Mouse (Mus musculus) layer of hippocampus, adult 8-10 months (tissue): ENCODE measurements at regions not wholly inside any gene's neighbourhood (a gene's known extent, or its start where the extent isn't known, plus 50 kb on each side); places are given as distances from the start of the nearest gene placed in this dataset.

Source experiments
- DNase-seq, 2 experiments: peaks; one replicate each; pipeline ENCODE4 v3.0.0; 2022; ENCODE audit warnings: low spot score in 2 of 2

- DNase-seq: no peak
Measured at GRCm38 (mm10) chr1:45575131-45575530, 72.0 kb upstream of the Col5a2 start.

DNA sequence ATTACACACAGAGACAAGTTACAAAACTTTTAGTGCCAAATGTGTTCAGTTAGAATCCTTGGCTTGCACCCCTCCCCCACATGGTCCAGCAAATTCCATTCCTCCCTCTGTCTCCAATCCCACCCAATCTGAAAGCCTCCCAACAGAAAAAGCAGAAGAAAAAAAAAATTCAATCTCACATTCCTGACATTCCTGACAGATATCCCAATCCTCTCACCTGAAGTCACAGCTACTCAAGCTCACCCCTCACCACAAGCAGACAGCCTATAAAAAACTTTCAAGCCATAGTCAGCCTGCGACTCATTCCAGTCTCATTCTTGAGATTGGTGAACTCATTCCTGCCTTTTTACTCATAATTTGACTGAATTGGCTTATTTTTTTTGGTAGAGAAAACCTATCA is 77.4 kb upstream of the Col5a2 start:
- no peak for DNase-seq

DNA sequence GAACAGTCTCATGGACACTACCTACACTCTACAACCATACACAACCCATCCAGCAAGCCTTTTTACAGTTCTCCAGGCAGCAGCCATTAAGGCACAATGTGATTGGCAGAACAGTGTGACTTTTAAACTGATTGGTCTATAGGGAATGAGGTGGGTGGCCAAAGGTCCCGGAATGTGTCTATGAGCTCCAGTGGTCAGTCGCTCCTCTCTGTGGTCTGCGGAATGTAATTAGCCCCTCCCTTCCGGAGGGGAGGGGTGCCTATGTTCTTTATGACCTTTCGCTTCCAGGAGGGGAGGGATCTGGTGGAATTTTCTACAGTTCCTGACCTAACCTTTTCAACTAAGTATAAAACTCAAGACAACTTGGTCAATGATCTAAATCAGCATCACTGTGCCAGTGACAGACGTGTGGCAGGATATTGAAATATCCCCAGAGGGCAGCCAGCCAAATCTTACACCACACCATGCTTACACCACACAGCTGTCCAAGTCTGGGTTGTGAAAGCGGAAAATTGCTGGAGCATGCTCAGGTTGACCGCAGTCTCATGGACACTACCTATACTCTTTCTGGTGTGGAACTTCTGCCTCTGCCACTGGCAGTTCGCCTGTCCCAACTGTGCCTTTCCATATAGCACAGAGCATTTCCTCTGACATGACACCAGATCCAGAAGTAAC is 84.4 kb upstream of the Col5a2 start:
- no peak for DNase-seq

DNA sequence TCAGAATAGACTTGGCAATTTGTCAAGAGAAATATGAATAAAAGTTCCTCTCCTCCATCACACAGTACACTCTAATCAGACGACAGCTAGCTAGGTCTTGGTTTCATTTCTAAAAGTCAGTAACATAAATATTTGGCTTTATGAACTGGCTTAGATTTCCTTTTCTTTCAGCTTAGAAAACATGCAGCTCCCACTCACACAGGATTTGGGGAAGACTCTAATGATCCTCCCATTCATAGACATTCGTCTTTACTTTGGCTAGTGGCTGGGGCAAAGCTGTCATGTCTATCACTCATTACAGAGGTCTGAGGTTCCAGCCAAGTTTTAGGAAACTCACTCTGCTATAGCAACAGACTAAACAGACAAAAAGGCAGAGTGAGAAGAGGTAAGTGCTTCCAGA is 94.2 kb upstream of the Col5a2 start:
- no peak for DNase-seq

DNA sequence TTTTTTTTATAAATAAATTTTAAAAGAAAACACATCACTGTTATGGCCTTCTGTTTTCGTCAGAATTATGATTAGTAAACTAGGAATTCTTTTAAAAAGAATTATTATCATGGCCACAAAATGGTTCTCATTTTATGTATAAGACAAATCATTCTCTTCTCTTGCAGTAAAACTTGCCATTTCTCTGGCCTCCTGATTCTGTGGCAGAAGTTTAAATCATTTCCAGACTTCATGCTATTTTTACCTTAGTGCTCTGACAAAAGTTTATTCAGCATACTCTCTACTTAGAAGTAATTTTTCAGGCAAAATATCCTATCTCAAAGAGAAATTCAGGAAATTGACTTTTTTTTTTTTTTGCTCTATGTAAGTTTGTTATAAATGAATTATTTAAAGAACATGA is 96.3 kb upstream of the Col5a2 start:
- no peak for DNase-seq

- no peak for DNase-seq
Measured at GRCm38 (mm10) chr1:45600011-45600410, 96.9 kb upstream of the Col5a2 start.

DNA sequence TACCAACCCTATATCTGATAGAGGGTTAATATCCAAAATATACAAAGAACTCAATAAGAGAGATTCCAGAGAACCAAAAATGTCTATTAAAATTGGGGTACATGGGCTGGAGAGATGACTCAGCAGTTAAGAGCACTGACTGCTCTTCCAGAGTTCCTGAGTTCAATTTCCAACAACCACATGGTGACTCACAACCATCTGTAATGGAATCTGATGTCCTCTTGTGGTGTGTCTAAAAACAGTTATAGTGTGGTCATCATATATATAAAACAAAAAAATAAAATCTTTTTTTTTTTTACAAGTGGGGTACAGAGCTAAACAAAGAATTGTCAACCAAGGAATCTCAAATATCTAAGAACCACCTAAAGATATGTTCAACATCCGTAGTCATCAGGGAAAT is 102.5 kb upstream of the Col5a2 start:
- DNase-seq: no peak

DNA sequence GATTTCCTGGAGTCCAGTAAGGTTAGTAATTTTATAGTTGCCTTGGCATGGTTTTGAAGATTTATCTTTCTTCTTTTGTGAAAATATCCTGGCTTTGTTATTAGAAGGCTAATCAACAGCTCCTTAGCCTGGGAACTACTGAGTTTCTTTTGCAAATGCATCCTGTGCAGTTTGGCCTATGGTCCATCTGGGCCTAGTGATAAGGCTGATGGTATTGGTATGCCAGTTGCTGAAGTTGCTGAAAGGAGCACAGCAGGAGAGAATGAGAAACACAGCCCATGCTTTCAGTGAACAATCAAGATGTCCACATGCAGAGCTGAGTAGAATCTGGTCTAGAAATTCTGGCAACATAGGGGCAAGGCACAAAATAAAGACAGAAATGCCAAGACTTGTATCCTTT is 105.2 kb upstream of the Col5a2 start:
- DNase-seq: no peak

DNA sequence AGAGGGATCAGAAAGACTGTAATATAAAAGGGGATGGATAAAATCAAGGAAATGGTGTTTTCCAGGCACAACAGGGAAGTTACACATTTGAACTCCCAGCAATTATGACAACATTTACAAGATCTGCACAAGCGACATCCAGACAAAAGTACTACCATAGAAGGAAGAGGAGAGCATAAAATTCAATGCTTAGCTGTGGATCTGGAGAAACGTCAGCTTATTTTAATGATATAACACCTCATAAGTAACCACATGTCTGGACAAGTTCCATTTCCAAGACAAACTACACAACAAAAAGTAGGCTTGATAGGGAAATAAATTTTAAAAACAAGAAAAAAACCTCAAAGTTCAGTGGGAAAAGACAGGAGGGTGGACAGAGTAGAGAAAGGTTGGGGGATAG is 115.9 kb upstream of the Col5a2 start:
- DNase-seq: no peak

DNA sequence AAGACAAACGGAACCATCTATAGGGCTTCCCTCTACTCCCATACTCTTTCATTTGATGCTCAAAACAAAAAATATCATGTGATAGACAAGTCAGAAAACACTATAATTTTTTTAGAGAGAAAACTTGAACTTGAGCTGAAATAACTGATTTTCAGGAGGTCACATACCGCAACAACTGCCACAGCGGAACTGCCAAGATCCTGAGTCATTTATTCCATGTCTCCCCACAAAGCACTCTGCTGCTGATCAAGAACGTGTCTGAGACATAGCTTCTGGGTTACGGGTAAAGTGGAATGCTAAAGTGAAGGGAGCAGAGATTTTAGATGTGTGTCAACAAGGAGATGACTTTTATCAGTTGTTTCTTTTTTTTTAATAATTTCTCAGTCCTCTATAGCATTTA is 122.8 kb upstream of the Col5a2 start:
- no peak for DNase-seq

- no peak for DNase-seq
Measured at GRCm38 (mm10) chr1:45626733-45627132, 123.7 kb upstream of the Col5a2 start.

GRCm38 (mm10) chr1:45627840-45628239 is 124.8 kb upstream of the Col5a2 start:
- DNase-seq: peak; percentile 4 to 11

DNA sequence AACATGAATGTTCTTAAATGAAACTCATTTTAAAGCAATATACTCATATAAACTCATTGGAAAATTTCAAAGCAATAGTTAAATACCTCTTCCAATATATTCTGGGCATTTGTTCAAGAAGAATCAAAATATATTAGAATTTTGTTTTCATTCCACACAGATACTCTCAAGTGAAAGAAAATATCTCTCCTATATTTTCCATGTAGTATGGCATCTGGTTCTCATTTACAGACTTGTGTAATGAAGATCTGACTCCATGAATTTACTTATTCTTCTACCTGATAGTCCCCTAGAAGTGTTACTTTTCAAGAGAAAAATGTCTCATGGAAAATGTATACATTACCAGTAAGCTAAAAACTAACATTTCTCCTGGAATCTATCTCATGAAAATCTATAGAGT is 144.2 kb upstream of the Col5a2 start:
- no peak for DNase-seq

DNA sequence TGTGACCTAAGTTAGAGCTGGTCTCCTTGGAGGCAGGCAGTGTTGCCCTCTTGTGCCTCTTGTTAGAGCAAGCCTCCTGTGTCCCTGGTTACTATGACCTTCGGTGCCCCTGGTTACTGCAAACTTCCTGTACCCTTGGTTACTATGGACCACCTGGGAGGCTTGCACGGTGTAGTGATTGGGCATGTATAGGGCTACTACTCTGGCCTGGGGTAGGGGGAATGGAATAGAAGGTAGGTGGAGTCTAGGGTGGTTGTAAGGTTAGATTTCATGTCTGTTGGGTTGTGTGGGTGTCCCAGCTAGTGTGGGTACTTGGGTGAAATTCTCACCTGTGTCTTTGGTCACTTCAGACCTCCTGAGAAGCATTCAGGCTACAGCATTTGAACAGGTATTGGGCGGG is 141.7 kb upstream of the Wdr75 start:
- DNase-seq: no peak

DNA sequence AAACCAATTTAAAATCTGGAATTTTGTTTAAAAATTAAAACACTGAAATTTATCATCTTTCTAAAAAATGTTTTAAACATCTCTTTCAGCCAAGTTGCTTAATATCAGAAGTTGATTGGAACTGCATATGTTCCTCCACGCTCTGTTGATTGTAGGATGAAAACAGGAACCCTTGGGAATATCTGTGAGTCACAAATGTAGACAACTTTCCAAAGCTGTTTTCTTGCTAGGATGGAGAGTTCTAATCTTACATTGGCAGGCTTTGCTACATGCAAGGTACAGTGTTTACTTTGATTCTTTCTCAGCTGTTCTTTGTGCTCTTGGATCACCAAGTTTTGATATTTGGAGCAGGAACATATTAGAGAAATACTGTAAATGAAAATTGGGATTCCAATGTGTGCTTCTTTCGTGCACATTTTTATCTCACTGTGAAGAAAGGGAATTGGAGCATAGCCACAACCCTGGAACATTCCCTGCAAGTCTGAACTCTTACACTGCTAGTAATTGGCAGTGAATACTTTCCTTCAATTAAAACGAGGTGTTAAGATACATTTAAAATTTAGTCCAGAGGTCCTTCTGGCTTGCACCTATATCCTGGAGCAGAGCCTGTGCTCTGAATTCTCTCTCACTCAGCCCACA is 131.0 kb upstream of the Wdr75 start:
- no peak for DNase-seq

DNA sequence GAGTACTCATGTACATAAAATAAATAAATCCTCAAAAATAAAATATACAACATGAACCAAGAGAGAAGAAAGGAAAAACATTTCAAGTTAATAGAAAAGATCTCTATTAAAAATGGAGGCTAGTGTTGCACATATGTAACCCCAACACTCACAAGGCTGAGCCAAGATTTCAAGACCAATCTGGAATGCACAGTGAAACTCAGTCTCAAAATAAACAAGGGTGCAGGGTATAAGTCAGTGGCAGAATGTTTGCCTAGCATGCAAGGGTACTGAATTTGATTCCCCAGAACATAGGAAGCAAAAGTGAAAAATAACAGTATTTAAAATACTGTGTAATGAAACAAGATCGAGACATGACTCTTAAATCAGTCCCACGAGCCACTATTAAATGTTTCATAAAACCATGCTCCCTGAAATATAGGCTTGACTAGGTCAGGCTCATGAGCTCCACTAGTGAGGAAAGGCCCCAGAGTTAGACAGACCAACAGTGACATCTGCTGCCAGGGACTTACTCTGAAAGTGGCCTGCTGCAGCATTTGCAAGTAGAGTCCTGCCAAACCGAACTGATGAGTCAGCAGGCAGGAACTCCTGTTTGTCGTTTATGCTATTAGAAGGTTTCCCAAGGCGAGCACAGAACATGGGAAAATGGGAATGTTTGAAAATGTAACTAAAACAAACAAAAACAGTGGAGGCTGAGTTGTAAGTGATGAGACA is 122.4 kb upstream of the Wdr75 start:
- DNase-seq: peak; percentile 43 to 71

DNA sequence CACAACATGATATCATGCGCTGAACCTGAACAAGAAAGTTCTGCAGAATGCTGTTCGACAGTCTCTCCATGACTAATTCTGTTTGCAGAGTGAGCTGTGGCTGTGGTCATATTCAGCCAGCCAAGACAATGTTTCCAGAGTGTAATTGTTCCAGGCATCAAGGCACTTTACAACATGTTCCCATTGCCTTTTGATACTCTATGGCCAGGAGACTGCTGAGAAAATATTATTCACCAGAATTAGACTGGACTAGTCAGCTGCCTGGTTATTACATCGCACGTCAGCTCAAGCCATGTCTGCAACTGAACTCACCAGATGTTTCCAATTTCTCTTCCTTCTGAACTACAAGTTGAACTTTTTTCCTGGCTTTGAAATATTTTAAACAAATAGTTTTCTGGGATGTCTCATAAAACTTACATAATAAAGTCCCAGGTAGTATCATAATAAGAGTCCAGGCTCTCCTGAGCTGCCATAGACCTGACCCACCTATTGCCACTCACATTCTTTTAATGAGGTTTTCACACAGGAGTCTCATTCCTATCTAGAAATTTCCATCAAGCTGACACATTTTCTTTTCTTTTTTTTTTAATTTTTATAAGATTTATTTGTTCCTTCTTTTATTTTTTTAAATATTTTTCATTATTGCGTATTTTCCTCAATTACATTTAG is 119.1 kb upstream of the Wdr75 start:
- no peak for DNase-seq

DNA sequence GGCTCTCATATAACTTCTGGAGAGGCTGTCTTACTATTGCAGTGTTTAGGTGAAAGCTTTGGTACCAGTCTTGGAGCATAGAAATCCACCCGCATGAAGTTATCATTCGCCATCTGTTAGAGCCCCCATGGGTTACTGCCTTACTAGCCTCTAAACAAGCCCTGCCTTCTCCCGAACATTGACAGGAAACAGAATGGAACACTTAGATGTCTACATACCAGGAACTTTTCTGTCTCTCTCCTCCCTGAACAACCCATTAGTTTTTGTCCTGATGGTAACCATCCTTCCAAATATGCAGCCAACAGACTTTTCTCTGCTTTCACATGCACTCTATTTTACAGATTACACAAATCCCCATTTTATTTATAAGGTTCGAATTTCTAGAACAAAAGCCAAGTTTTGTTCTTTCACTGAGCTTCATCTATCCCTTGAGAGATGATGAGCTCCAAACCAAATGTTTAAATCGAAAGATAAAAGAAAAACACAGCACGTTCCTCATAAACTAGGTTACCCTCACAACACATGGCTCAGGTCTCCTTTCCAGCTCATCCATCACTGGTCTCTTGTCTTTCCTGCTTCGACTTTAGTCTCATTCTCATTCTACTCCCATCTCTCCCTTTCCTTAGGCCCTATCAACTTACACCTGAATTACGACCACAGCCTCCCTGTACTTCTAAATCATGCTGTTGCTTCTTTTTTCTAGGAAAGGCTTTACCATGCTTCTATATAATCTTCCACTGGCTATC is 114.8 kb upstream of the Wdr75 start:
- no peak for DNase-seq

- DNase-seq: no peak
Measured at GRCm38 (mm10) chr1:45700893-45701292, 94.1 kb upstream of the Wdr75 start.

- no peak for DNase-seq
Measured at GRCm38 (mm10) chr1:45701516-45701915, 93.5 kb upstream of the Wdr75 start.

DNA sequence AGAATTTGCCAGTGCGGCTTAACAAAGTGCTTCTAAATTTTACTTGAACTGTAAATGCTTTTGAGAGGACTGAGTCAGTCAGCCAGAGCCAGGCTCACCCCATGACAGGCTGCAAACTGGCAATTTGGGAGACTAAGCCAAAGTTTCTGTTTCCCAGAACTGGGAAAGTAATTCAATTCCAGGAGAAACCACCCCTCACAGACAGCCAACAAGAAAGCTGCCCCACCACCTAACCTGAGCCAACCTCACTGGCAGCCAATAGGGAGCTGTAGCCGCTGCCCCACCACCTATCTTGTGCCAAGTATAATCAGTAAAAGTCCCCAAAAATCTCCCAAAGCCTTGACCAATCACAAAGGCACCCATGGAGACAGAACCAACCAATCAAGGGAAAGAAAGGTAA is 71.6 kb upstream of the Wdr75 start:
- DNase-seq: peak; percentile 3 to 4

- no peak for DNase-seq
Measured at GRCm38 (mm10) chr1:45732958-45733357, 62.0 kb upstream of the Wdr75 start.
